Mouse (Mus musculus) liver, embryonic 13.5 days (tissue): Measurements from ENCODE around the gene Mc3r. TPM values are rescaled to one million over a fixed set of nuclear protein-coding genes. Genes with fewer than 3 reads are reported as not detected.

ENCODE experiments used
- ATAC-seq: fragments of 200-750 bp; cut with Nextera tagmentation; 2 replicates; pipeline ENCODE4 v1.8.0; 2017; ENCODE audit warnings: low read depth, mild to moderate bottlenecking, moderate number of reproducible peaks, moderate library complexity
- DNase-seq: peaks from one replicate; pipeline ENCODE4 v3.0.0; 2022
- H3K27ac ChIP-seq: fragments of 300-500 bp; sonication (generic); 2 replicates; pipeline ENCODE4 v1.5.1; 2015; ENCODE audit warnings: moderate library complexity, mild to moderate bottlenecking, inconsistent platforms
- H3K27me3 ChIP-seq: fragments of 300-500 bp; sonication (generic); 2 replicates; pipeline ENCODE4 v1.6.1; 2015; ENCODE audit warnings: mild to moderate bottlenecking, inconsistent platforms
- H3K36me3 ChIP-seq: fragments of 300-500 bp; sonication (generic); 2 replicates; pipeline ENCODE4 v1.6.1; 2015; ENCODE audit warnings: mild to moderate bottlenecking, inconsistent platforms
- H3K4me1 ChIP-seq: fragments of 300-500 bp; sonication (generic); replicated peaks from 2 replicates; pipeline ENCODE4 v1.6.1; 2015; ENCODE audit warnings: inconsistent platforms
- H3K4me2 ChIP-seq: fragments of 300-500 bp; sonication (generic); 2 replicates; pipeline ENCODE4 v1.6.1; 2015; ENCODE audit warnings: inconsistent platforms, mild to moderate bottlenecking, moderate library complexity
- H3K4me3 ChIP-seq: fragments of 300-500 bp; sonication (generic); replicated peaks from 2 replicates; pipeline ENCODE4 v1.5.1; 2015; ENCODE audit warnings: mild to moderate bottlenecking, inconsistent platforms
- H3K9ac ChIP-seq: fragments of 300-500 bp; sonication (generic); 2 replicates; pipeline ENCODE4 v1.6.1; 2015; ENCODE audit warnings: mild to moderate bottlenecking, inconsistent platforms
- H3K9me3 ChIP-seq: fragments of 300-500 bp; sonication (generic); replicated peaks from 2 replicates; pipeline ENCODE4 v1.6.1; 2016; ENCODE audit warnings: inconsistent platforms
- WGBS: fragments of 180-500 bp; shearing (Covaris S2); methylation state at CpG from one replicate; pipeline ENCODE4 v1.1.7; 2015; ENCODE audit not compliant: insufficient replicate concordance; 5-methylcytosine and 5-hydroxymethylcytosine counted together
- polyA plus RNA-seq: library from polyadenylated mRNA; unstranded; fragments of >200 nt; fragmentation: Nextera tagmentation; extraction: Ambion mirVana; gene quantifications from 2 replicates; pipeline ENCODE4 v1.2.1, GENCODE M21; 2015

Mc3r gene
- polyA plus RNA-seq, 1 experiment from 2014 or later = 0.05 TPM

DNA sequence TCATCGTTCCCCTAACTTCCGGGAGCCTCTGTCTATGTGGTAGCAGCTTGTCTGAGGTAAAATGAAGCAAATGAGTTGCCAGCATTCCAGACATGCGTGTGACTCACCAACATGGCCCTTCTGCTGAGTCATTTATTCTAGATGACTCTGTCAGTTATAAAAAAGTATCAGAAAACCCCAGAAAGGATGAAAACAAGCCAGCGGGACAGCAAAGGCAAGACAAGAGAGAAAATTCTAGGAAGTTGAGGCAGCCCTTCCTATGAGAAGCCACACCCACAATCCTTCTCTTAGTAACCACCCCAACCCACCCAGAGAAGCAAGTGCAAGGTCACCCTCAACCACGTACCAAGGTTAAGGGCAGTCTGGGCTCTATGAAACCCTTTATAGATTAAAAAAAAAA lies 8.7 kb downstream of the Mc3r start:
- H3K4me1 ChIP-seq = peaks cover 76% of the 10 kb centered on the region
- H3K27ac ChIP-seq = peak overlapping the region; percentile 96
- H3K36me3 ChIP-seq = no peaks in the 10 kb centered on the region
- peaks cover 4% of the 10 kb centered on the region; the same call in 1 of the 2 replicates for H3K27me3 ChIP-seq
- H3K9ac ChIP-seq = peak overlapping the region; percentile 55
- peak; percentile 54 for DNase-seq
- peak; percentile 46 for ATAC-seq
- H3K4me3 ChIP-seq = peak overlapping the region; percentile 21
- peak overlapping the region; percentile 49 for H3K4me2 ChIP-seq
- 50% methylated on average over 5 of the region's 5 CpGs for WGBS
- H3K9me3 ChIP-seq = no peaks in the 10 kb centered on the region

DNA sequence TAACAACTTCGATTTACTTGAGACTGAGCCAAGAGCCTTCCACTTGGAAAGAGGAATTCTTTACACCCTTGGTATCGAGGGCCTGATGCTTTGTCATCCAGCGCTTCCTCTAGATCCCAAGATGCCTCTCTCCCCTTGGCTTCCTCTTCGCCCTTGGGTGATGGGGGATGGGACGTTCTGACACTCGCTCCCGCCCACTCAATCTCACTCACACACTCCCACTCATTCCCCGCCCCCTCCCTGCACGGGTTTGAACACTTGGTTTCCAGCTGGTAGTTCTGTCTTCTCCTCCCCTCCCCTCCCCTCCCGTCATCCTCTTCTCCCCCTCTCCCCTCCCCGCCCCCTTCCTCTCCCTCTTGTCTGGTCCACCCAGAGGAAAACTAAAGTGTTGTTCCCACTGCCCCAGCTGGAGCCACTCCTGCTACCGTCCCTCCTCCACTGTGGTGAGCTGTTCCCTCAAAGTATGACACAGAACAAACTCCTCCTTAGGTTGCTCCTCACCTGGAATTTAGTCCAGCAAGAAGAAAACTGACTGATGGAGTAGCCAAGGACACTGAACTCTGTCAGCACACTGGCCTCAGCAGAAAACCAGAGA lies 9.3 kb downstream of the Mc3r start:
- H3K9me3 ChIP-seq = no peaks in the 10 kb centered on the region
- H3K36me3 ChIP-seq = no peaks in the 10 kb centered on the region
- ATAC-seq (peak; percentile 57), DNase-seq (peak; percentile 77)
- H3K27me3 ChIP-seq = peaks cover 3% of the 10 kb centered on the region; the same call in 1 of the 2 replicates
- H3K4me3 ChIP-seq = no peak overlapping the region
- peaks cover 82% of the 10 kb centered on the region for H3K4me1 ChIP-seq
- peak overlapping the region; percentile 55 for H3K9ac ChIP-seq
- peak overlapping the region; percentile 49 for H3K4me2 ChIP-seq
- peak overlapping the region; percentile 96 for H3K27ac ChIP-seq
- 20% methylated on average over 11 of the region's 12 CpGs for WGBS

DNA sequence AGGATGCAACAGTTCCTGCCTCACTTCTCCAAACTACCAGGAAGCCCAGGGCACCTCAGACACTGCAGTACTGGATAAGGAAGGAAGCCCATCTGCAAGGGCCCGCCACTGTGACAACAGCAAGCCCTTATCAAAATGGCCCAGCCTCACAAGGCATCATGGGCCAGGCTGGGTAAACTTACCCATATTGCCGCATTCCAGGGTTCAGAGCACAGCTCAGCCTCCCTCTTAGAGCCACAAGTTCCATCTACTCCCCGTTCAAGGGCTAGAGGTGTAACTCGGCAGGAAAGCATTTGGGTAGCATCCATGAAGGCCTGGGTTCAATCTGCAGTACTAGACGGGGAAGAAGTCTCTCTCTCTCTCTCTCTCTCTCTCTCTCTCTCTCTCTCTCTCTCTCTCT lies 11.8 kb downstream of the Mc3r start:
- Histone ChIP-seq H3K9me3 (no peaks in the 10 kb centered on the region), H3K36me3 (no peaks in the 10 kb centered on the region), H3K4me2 (peak overlapping the region; percentile 62), H3K4me1 (peaks cover 80% of the 10 kb centered on the region), H3K27ac (peak overlapping the region; percentile 96), H3K27me3 (peaks cover 4% of the 10 kb centered on the region; the same call in 1 of the 2 replicates), H3K9ac (peak overlapping the region; percentile 70), H3K4me3 (peak overlapping the region; percentile 24)
- WGBS = 19% methylated on average over 5 of the region's 5 CpGs
- ATAC-seq = peak; percentile 98
- peak; percentile 88 for DNase-seq

DNA sequence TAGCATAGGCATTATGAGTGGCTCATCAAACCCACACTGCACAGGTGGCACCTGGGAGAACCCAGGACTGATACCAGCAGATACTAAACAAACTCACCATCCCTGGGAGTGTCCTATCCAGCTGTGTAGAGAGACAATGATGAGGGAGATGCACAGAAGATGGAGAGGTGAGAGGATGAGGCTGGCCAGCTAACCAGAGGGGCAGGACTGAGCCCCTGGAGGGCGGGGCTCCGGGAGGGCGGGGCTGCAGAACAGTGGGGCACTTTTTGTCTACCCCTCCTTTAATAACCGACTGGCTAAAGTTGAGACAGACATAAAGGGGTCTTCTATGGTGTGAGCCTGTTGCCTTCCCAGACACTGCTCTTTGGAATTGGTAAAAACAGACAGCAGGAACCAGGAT lies 13.1 kb downstream of the Mc3r start:
- H3K27me3 ChIP-seq = peaks cover 7% of the 10 kb centered on the region; the same call in 1 of the 2 replicates
- peak overlapping the region; percentile 96 for H3K27ac ChIP-seq
- H3K4me2 ChIP-seq = peak overlapping the region; percentile 62
- peak overlapping the region; percentile 41 for H3K4me3 ChIP-seq
- peaks cover 66% of the 10 kb centered on the region for H3K4me1 ChIP-seq
- H3K9ac ChIP-seq = peak overlapping the region; percentile 63
- DNase-seq (peak; percentile 61), ATAC-seq (peak; percentile 43)
- no peaks in the 10 kb centered on the region for H3K9me3 ChIP-seq
- no peaks in the 10 kb centered on the region for H3K36me3 ChIP-seq
- 49% methylated on average over 4 of the region's 4 CpGs for WGBS

DNA sequence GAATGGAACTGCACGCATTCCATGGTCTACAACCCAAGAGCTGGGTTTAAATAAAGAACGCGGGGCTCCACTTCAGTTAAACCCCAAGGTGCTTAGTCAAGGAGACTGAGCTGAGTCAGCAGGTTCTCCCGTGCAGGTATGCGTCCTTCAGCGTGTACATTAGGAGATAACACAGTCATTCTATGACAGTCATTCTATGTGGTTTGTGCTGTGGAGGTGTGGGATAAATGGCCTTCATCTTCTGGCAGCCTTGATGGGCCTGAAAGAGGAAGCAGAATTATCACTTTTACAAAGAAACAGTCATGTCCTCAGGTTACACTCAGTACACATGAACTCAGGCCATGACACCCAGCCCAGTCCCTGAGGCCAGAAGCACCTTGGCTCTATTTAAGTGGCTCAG lies 14.9 kb downstream of the Mc3r start:
- Histone ChIP-seq H3K27me3 (peaks cover 7% of the 10 kb centered on the region; the same call in 1 of the 2 replicates), H3K4me2 (no peak overlapping the region), H3K9me3 (no peaks in the 10 kb centered on the region), H3K9ac (no peak overlapping the region), H3K36me3 (no peaks in the 10 kb centered on the region), H3K4me1 (peaks cover 52% of the 10 kb centered on the region), H3K4me3 (no peak overlapping the region), H3K27ac (no peak overlapping the region)
- ATAC-seq = no peak
- 58% methylated on average over 6 of the region's 6 CpGs for WGBS
- no peak for DNase-seq

DNA sequence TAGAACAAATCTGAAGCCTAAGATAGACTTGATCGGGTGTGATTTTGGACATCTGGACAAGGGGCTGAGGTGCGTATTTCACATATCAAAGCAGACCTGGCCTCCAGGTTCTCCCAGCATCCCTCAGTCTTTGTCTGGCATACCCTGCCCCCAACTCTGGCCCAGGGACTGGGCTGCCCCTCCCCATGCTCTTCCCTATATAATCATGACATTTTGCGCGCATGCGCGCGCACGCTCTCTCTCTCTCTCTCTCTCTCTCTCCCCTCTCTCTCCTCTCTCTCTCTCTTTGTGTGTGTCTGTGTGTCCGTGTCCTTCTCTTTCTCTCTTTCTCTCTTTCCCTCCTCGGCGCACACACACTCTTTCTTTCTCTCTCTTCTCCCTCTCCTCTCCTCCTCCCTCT lies 21.6 kb downstream of the Mc3r start:
- Histone ChIP-seq H3K4me3 (no peak overlapping the region), H3K27ac (no peak overlapping the region), H3K36me3 (no peaks in the 10 kb centered on the region), H3K4me1 (peaks cover 3% of the 10 kb centered on the region; the same call in 1 of the 2 replicates), H3K27me3 (peaks cover 7% of the 10 kb centered on the region; the same call in 1 of the 2 replicates), H3K4me2 (no peak overlapping the region), H3K9me3 (no peaks in the 10 kb centered on the region), H3K9ac (no peak overlapping the region)
- 79% methylated on average over 11 of the region's 11 CpGs for WGBS
- DNase-seq (no peak), ATAC-seq (no peak)

DNA sequence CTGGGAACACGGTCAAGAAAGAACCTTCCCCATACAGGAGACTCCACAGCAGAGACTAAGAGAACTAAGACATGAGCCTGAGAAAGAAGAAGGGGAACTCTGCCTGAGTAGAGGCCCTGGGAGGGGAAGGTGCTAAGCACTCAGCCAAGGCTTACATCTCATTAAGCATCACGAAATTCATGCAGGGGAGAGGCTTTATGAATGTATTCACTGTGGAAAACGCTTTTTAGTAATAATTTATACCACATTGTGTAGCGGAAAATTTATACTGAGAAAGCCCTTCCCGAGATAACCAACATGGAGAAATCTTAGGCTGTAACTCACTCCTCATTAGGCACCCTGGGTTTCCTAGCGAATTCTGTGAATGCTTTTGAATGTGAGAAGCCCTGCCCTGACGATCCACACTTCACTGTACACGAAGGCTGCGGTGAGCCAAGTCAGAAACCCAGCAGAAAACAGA lies 22.2 kb downstream of the Mc3r start:
- no peak overlapping the region for H3K4me3 ChIP-seq
- H3K9ac ChIP-seq = no peak overlapping the region
- no peak overlapping the region for H3K4me2 ChIP-seq
- DNase-seq = no peak
- WGBS = 43% methylated on average over 9 of the region's 9 CpGs
- no peaks in the 10 kb centered on the region for H3K36me3 ChIP-seq
- peaks cover 3% of the 10 kb centered on the region; the same call in 1 of the 2 replicates for H3K27me3 ChIP-seq
- H3K4me1 ChIP-seq = peaks cover 3% of the 10 kb centered on the region; the same call in 1 of the 2 replicates
- no peak for ATAC-seq
- H3K9me3 ChIP-seq = no peaks in the 10 kb centered on the region
- H3K27ac ChIP-seq = no peak overlapping the region

DNA sequence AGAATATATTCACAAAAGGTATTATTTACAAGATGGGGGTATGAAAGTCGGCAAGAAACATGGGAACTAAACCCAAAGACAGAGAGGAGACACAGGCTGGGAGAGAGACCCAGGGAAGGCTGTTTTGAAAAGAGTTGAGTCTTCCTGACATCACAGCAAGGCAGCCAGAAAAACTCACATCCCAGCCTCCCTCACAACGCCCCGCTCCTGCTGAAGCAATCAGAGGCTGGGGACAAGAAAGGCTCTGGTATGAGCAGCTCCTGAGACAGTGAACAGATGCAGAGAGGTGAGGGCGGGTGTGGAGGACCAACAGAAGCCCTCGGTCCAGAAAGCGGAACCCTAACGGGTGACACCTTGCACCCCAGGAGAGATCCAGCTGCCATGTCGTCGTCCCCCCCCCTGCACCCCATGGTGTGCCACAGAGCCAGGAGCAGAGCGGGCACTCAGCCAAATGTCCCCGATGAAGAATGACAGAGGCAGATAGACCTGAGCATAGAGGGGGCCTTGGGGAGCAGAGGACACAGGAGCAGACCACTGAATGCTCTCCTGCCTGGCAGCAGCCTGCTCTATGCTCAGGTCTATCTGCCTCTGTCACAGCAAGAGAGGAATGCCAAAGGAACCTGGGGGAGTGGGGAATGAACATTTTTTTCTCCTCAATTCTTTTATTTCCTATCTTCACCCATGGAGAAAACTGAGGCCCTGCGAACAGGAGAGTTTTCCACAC lies 22.8 kb downstream of the Mc3r start:
- H3K4me3 ChIP-seq = no peak overlapping the region
- no peak overlapping the region for H3K27ac ChIP-seq
- no peak overlapping the region for H3K9ac ChIP-seq
- DNase-seq (no peak), ATAC-seq (no peak)
- H3K27me3 ChIP-seq = peaks cover 3% of the 10 kb centered on the region; the same call in 1 of the 2 replicates
- 64% methylated on average over 12 of the region's 12 CpGs for WGBS
- no peak overlapping the region for H3K4me2 ChIP-seq
- H3K9me3 ChIP-seq = no peaks in the 10 kb centered on the region
- H3K36me3 ChIP-seq = no peaks in the 10 kb centered on the region
- H3K4me1 ChIP-seq = peaks cover 8% of the 10 kb centered on the region; the same call in 1 of the 2 replicates

DNA sequence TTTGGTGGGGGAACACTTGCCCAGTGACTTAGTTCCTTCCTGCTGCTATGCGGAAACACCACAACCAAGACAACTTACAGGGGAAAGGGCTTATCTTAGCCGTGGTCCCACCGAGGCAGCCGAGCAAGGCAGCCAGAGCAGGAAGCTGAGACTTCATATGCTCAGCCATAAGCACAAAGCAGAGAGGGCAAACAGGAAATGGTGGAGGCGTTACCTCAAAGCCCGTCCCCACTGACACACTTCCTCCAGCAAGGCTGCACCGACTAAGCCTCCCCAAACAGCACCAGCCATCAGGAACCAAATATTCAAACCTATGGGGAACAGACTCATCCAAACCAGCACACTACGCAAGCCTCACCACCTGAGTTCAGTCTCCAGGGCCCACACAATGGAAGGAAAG lies 26.4 kb downstream of the Mc3r start:
- no peak overlapping the region for H3K4me3 ChIP-seq
- ATAC-seq (no peak), DNase-seq (no peak)
- no peaks in the 10 kb centered on the region for H3K9me3 ChIP-seq
- no peaks in the 10 kb centered on the region for H3K36me3 ChIP-seq
- no peak overlapping the region for H3K9ac ChIP-seq
- peaks cover 3% of the 10 kb centered on the region; the same call in 1 of the 2 replicates for H3K27me3 ChIP-seq
- peaks cover 15% of the 10 kb centered on the region for H3K4me1 ChIP-seq
- H3K4me2 ChIP-seq = no peak overlapping the region
- H3K27ac ChIP-seq = no peak overlapping the region
- WGBS = 36% methylated on average over 8 of the region's 8 CpGs

DNA sequence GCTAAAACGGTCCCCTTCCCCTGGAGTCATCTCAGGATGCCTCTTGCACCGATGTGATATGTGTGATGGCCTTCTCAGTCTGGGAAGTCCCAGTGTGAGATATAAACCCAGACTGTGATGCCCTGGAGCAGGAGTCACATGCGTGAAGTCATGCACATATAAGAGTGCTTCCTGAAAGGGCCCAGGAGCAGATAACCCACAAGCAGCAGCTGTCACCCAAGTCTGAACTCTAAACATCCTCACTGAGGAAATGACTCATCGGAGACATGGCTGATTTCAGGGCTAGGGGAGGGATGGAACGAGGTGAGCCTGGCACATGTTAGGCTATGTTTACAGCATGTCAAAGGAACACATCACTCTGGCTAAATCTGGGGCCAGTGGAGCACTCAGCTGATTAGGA lies 27.9 kb downstream of the Mc3r start:
- DNase-seq (no peak), ATAC-seq (peak; percentile 64)
- Histone ChIP-seq H3K36me3 (no peaks in the 10 kb centered on the region), H3K4me2 (no peak overlapping the region), H3K9ac (no peak overlapping the region), H3K4me3 (no peak overlapping the region), H3K27me3 (0 out of 2 replicates have a peak, but pooled peaks cover 3% of the 10 kb centered on the region), H3K9me3 (0 out of 2 replicates have a peak, but pooled peaks cover 4% of the 10 kb centered on the region), H3K27ac (no peak overlapping the region), H3K4me1 (peaks cover 19% of the 10 kb centered on the region)
- 22% methylated on average over 5 of the region's 5 CpGs for WGBS

DNA sequence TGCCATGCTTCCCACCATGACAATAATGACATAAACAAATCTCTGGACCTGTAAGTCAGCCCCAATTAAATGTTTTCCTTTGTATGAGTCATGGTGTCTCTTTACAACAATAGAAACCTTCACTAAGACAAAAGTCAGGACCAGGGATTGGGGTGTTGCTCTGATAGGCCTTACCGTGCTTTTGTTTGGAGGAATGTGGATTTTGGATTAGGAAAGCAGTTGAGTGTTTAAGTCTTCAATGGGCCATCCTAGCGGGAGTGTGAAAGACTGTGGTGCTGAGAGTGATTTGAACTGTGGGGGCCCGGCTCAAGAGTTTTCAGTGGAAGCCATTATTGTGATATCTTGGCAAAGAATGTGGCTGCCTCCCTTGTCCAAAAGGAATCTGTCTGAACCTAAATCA lies 30.7 kb downstream of the Mc3r start:
- no peak for DNase-seq
- peaks cover 19% of the 10 kb centered on the region for H3K4me1 ChIP-seq
- ATAC-seq = no peak
- H3K4me2 ChIP-seq = no peak overlapping the region
- 70% methylated on average over 3 of the region's 3 CpGs for WGBS
- H3K27me3 ChIP-seq = no peaks in the 10 kb centered on the region
- no peaks in the 10 kb centered on the region for H3K36me3 ChIP-seq
- H3K27ac ChIP-seq = no peak overlapping the region
- H3K9ac ChIP-seq = no peak overlapping the region
- no peak overlapping the region for H3K4me3 ChIP-seq
- 0 out of 2 replicates have a peak, but pooled peaks cover 4% of the 10 kb centered on the region for H3K9me3 ChIP-seq
